Mouse (Mus musculus) heart, adult 8-10 months (tissue): ENCODE results near the gene S1pr3. TPM values are rescaled to one million over a fixed set of nuclear protein-coding genes. Genes with fewer than 3 reads are reported as not detected.

Experiments used
- DNase-seq: peaks from one replicate; pipeline ENCODE4 v3.0.0; 2022; ENCODE audit warnings: low spot score
- total RNA-seq, 4 experiments: library from RNA; stranded (reverse); gene quantifications; 2 replicates each; pipeline ENCODE4 v1.2.4; 2022

The S1pr3 gene
- total RNA-seq: 10 to 100 TPM in 3 of 4 experiments, 1 to 10 TPM in 1; 8.1 to 12.6 (median 10.9) TPM

DNA sequence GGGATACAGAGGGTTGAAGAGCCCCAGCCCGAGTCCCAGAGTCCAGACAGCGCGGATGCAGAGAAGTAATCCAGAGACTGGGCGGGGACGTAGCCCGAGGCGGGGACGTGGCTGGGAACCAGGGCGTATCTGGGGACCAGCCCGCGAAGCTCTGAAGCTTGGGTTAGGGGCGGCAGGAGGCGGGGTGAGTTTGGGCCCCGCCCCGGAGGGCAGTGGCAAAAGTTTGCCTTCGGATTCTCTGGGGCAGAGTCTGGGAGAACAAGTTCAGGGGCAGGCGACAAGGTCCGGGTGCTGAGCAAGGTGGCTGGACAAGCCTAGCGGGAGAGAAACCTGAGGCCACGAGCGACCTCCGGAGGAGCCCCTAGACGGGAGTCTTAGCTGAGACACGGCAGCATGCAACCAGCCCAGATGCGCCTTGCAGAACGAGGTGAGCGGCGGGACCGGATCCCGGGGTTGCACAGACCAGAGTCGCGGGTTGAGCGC lies at the start of gene S1pr3:
TSS of gene S1pr3 (plus strand) at position 121 of the 483 bp plus-strand sequence.
- peak; percentile 74 for DNase-seq

GRCm38 (mm10) chr13:51360441-51360962 lies 47.9 kb upstream of the S1pr3 start:
- no peak for DNase-seq

DNA sequence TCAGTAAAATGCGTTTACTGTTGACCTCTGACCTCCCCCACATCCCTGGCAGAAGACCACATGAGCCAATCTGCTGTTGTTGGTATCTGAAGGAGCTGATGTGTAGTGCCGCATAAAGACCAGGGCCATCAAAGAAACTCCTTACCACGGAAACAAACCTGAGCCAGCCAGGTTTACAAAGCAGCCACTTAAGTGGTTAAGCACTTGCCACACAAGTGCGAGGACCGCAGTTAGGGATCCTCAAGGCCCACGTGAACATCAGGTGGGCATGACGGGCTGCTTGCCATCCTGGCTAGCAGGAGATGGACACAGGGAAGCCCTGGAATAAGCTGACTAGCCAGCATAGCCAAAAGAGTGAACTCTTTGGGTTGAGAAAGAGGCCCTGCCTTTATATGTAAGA lies 45.0 kb upstream of the S1pr3 start:
- DNase-seq: no peak

DNA sequence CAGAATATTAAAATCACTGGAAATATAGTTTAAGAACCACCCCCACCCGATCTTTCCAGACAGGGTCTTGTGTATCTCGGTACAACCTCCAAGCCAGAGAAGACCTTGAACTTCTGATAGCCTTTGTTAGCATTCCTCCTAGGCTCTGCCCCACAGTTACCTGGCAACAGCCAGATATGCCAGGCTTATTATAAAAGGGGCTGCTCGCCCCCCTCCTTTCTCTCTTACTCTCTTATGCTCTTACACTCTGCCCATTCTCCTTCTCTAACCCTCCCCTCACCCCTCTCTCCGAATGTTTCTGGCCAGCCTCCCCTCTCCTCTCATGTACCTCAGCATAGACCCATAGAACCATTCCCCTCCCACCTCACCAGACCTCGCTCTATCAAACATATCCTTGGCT lies 44.5 kb upstream of the S1pr3 start:
- DNase-seq: no peak

DNA sequence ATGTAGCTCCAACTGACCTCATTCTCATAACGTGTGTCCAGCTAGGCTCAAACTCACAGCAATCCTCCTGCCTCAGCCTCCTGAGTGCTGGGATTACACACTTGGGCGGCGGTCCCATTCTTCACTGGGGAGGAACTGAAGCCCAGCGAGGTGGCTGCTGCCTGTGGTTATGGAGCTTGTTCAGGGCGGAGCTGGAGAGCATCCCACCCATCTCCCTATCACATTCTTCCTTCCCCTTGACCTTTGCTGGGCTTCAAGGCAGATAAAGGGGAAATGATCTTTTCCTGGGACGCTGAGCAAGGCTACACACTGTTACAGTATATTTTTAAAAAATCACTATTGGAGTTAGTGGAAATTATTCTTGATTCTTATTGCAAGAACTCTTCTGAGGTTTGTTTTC lies 43.2 kb upstream of the S1pr3 start:
- no peak for DNase-seq

DNA sequence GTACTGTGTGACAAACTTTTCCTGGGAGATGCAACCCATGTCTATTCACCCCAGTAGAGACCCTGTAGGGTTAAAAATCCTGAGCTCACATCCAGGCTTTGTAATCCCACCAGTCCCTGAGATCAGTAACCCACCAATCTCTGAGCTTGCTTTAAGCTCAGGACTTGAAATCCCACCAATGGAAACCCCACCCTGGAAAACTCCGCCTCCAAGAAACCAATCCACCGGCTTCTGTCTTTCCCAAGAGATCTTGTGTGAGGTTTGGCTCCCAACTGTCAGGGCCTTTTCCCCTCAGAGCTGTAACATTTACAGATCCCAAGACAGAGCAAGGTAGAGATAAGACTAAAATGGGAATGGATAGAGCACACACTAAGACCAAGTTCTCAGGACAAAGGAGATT lies 40.1 kb upstream of the S1pr3 start:
- no peak for DNase-seq

DNA sequence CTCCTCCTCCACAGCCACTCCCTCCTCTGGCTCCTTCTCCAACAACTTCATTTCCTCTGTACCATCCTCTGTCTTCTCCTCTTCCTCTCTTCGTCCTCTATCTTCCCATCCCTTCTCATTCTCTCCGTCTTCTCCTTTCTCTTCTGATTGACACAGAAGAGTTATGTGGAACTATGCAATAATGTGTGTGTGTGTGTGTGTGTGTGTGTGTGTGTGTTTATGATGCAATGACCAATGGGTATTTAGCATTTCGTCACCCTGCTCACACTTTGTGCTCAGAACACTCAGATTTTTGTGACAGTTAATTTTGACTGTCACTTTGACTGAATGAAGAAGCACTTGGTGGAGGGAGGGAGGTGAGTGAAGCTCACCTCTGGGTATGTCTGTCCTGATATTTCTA lies 39.1 kb upstream of the S1pr3 start:
- DNase-seq: no peak

GRCm38 (mm10) chr13:51373086-51373485 lies 35.4 kb upstream of the S1pr3 start:
- no peak for DNase-seq

- DNase-seq: peak; percentile 59
Measured at GRCm38 (mm10) chr13:51374026-51374807, 34.2 kb upstream of the S1pr3 start.

DNA sequence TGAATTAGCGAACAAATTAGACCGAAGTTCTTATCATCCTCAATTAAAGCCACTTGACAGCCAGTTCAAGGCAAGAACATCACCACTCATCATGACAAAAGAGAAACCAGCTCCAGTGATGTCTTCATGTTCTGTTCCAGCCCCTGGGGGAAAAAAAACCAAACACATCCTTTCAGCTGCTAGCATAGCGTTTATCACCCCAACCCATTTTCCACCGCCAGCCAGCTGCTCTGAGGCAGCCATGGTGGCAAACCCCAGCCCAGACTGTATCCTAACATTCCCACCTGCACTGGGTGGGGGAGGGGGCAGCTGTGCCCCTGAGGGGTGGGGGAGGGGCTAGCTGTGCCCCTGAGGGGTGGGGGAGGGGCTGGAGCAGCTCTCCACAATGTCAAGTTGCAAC lies 30.3 kb upstream of the S1pr3 start:
- no peak for DNase-seq

- no peak for DNase-seq
Measured at GRCm38 (mm10) chr13:51379596-51379995, 28.8 kb upstream of the S1pr3 start.

- DNase-seq: no peak
Measured at GRCm38 (mm10) chr13:51381498-51381897, 26.9 kb upstream of the S1pr3 start.

DNA sequence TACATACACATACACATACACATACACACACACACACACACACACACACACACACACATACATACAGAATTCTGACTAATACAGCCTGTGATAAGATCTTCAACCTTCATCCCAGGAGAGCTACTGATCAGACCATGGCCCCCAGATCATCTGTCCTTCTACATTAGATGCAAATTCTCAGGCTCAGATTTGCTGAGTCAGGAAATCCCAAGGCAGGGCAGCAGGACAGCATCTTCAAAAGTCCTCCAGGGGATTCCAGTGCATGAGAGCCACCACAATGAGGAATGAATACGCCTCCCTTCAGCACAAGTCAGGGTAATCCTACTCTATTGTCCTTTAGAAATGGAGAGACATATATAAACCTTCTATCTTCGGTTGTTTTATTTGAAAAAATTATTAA lies 23.5 kb upstream of the S1pr3 start:
- no peak for DNase-seq

DNA sequence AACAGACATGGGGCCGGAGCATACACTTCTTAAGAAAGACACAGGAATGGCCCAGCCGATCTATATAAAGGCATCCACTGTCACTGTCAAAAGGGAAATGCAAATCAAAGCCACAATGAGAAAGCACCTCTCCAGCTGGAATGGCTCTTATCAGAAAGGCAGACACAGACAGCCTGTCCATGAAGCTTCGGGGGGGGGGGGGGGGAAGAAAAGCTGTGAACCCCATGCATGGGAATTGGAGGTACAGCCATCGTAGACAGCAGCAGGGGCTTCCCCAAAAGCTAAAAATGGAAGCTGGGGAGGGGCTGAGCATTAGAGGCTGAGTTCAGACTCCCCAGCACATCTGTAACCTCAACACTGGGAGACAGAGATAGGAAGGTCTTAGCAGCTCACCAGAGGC lies 20.5 kb upstream of the S1pr3 start:
- DNase-seq: no peak

DNA sequence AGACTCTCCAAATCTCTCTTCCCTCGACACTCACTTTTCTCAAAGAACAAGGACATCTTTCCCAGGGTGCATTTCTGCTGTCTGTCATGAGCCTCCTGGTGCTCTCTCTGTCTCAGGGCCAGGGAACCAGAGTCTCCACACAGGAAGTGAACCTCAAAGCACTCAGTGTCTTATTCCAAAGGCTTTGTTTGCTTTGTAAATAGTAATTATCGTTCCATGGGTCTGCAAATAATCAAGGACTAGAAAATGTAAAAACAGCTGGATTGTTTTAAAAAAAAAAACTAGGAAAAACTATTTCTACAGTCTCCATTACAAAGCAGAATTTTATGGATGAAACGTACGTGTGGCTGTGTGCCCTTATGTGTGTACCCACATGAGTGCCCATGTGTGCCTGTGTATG lies 18.0 kb upstream of the S1pr3 start:
- no peak for DNase-seq

DNA sequence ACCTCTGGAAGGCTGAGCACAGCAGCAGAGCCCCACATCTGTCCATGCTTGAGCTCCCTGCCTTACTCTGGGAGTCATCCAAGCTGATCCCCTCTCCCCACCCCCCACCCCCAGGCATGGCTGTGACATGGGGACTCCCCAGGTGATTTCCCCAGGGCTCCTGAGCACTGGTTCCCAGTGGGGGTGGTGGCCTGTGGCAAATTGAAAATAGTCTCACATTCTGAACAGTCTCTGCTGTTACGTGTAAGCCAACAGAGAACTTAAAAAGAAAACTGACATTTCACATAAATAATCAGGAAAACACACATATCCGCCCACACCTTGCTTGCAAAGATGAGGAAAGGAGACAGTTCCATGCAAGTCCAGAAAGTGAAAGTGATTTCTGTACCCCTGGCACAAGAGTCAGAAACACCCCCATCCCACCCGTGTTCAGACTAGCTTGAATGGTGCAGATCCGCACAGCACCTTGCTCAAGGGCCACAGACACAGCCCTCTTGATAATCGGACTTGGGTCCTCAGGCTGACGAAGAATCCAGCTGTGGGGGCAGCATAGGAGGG lies 17.0 kb upstream of the S1pr3 start:
- DNase-seq: no peak

- DNase-seq: no peak
Measured at GRCm38 (mm10) chr13:51392256-51392655, 16.2 kb upstream of the S1pr3 start.

GRCm38 (mm10) chr13:51397861-51398260 lies 10.6 kb upstream of the S1pr3 start:
- no peak for DNase-seq

DNA sequence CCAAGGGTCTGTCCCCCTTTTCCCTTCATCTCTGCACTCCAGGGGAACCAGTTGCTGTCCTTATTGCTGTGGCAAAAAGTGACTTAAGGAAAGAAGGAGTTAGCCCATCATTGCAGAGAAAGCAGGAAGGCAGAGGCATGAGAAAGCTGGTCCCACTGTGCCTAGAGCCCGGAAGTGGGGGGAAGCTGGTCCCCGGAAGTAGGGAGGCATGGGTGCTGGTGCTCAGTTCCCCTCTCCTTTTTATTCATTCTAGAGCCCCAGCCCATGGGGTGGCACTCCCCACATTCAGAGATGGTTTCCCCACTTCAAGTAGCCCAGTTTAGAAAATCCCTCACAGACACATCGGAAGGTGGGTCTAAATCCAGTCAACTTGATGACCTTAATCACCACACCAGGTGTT lies 8.9 kb upstream of the S1pr3 start:
- no peak for DNase-seq

- no peak for DNase-seq
Measured at GRCm38 (mm10) chr13:51400186-51400719, 8.2 kb upstream of the S1pr3 start.

- no peak for DNase-seq
Measured at GRCm38 (mm10) chr13:51400736-51401501, 7.5 kb upstream of the S1pr3 start.

GRCm38 (mm10) chr13:51404566-51404965 lies 3.9 kb upstream of the S1pr3 start:
- no peak for DNase-seq
